Mouse (Mus musculus) thymus, postnatal 4 days (tissue): Measurements from ENCODE around the gene Plekha5.

Source experiments
- DNase-seq: peaks from one replicate; pipeline ENCODE4 v3.0.0; 2021

Gene Plekha5

DNA sequence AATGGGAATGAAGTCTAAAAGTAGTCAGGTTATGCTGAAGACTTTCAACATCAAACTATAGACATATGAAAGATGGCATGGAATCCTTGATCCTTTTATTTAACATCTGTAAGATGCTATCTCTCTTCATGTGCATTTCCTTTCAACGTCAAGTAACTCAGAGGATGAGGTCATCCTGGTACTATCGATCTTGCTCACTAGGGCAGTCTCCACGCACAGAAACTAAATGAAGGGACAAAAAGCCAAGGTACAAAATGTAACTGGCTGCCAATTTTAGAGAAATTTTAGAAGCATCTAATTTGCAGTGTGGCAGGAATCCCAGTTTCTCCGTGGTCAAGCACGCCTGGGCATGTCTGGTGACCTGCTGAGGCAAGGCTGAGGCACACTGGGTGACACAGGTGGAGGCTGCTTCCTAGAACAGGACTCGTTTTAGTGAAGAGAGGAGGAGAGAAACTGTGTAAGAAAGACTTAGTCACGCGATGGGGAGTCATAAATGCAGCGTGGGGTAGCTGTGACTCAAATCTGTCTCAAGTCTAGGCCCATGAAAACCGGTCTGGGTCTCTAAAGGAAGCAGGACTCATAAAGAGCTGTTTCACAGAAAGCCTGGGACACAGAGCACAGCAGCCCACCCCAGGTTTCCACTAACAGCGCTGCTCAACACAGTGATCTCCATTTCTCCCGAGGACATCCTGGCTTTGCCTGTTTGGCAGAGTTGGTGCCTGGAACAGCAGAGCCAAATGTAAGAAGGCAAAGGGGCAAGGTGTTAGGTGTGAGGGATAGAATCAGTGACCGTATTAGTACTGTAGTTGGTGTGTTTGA lies 196.9 kb downstream of the Plekha5 start:
- DNase-seq = no peak

- DNase-seq = no peak
Measured at GRCm38 (mm10) chr6:140621622-140622021, 197.8 kb downstream of the Plekha5 start.

GRCm38 (mm10) chr6:140622391-140623225 lies 198.8 kb downstream of the Plekha5 start, which contains the start of gene Aebp2:
Gene Aebp2, plus strand, starts transcription at chr6:140622663.
- DNase-seq = peak; percentile 52

DNA sequence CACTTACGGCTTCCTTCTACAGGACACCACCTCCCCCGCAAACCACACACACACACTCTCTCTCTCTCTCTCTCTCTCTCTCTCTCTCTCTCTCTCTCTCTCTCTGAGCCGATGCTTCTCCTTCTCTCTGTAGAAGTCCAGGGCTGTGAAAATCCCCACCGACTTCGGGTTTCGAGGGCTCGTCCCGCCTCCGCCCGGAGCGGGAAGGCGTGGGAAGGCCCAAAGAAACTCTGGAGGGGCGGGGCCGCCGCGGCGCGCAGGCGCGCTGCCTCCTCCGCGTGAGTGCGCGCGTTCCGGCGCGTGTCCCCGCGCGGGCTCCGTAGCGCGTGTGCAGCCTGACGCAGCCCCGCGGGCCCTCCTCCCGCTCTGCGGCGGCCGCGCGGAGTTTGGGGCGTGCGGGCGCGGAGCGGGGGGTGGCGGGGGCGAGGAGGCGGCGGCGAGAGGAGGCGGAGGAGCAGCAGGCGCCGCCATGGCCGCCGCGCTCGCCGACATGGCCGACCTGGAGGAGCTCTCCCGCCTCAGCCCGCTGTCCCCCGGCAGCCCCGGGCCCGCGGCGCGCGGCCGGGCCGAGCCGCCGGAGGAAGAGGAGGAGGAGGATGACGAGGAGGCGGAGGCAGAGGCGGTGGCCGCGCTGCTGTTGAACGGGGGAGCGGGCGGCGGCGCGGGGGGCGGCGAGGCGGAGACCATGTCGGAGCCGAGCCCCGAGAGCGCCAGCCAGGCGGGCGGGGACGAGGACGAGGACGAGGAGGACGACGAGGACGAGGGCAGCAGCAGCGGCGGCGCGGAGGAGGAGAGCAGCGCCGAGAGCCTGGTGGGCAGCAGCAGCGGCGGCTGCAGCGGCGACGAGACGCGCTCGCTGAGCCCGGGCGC lies 199.6 kb downstream of the Plekha5 start:
- peak; percentile 96 for DNase-seq

DNA sequence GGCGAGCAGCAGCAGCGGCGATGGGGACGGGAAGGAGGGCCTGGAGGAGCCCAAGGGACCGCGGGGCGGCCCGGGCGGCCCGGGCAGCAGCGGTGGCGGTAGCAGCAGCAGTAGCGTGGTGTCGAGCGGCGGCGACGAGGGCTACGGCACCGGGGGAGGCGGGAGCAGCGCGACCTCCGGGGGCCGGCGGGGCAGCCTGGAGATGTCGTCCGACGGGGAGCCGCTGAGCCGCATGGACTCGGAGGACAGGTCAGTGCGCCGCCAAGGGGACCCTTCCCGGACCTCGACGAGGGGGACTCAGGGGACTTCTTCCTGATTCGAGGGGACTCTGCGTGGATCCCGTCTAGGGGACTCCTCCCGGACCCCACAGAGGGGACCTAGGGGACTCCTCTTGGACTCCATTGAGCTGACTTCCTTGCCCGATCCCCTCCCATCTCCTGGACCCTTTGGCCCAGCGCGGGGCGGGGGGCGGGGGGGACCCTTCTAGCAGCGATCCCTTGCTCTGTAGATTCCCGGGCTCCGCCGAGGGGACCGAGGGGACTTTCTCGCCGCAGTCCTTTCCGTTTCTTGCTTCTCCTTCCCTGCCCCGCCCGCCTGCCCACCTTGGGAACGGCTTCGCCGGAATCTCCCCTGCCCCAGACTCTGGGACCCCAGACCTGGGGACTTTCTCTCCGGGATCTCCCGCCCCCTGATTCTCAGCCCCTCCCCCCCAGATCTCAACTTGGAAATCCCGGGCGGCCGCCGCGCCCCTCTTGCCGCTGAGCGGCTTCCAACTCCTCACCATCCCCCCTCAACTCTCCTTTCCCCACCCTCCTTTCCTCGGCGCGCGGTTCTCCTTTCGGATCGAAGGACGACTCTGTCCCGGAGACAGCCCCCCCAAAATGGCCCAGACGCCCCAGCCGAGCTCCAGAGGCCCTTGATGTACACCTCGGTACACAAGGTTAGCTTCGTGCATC lies 200.5 kb downstream of the Plekha5 start:
- DNase-seq = peak; percentile 72

DNA sequence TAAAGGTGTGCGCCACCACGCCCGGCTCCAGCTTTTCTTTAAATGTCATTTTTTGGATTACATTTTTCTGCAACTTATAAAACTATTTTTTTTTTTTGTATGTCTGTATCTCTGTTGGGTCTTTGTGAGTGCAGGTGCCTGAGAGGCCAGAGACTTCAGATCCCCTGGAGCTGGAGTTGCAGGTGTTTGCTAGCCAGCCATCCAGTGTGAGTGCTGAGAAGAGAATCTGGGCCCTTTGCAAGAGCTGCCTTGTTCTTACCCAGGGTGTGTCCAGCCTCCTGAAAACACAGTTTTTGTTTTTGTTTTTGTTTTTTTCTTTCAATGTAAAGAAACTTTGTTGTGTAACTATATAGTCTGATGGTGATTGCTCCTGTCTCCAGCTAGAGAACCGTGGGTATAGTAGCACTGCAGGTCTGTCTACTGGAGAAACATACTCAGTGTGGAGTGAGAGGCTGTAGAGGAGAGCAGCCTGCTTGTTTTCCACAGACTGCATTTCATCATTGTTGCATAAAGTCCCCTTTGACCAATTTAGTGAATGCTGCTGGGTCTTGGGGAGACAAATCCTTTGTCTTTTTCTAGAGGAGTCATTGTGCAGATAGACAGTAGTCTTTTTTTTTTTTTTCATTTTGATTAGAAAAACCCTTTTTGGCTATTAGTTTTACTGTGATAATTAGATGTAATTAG lies 205.5 kb downstream of the Plekha5 start:
- DNase-seq = peak; percentile 49

DNA sequence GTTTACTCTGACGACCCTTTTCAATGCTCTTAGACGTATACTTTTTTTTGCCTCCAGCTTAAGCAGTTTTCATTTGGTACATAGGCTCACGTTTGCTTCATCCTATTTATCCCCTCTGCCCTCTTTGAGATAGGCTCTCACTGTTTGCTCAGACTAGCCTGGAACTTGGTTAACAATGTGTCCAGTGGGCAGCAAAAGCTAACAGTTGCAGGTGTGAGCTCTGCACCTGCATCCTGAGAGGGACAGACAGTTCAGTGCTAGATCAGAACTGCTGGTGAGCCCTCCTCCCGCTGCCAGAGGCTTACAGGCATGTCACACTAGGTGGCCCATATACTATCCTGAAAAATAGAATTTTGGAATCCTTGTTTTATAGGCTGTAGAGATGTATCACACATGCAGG lies 206.5 kb downstream of the Plekha5 start:
- DNase-seq = peak; percentile 57

DNA sequence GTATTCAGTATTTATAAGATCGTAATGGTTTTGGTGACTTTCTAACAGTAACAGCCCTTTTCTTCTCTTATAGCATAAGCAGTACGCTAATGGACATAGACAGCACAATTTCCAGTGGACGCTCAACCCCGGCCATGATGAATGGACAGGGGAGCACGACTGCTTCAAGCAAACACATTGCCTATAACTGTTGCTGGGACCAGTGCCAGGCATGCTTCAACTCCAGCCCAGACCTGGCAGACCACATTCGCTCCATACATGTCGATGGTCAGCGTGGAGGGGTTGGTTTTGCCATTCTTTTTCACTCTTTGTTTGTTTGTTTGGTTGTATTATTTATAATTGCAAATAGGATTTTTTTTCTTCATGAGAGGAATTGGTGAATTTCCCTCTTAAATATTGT lies 209.8 kb downstream of the Plekha5 start:
- no peak for DNase-seq

- DNase-seq = no peak
Measured at GRCm38 (mm10) chr6:140636290-140636689, 212.4 kb downstream of the Plekha5 start.

GRCm38 (mm10) chr6:140642010-140642409 lies 218.2 kb downstream of the Plekha5 start:
- no peak for DNase-seq

- DNase-seq = no peak
Measured at GRCm38 (mm10) chr6:140642655-140643054, 218.8 kb downstream of the Plekha5 start.

DNA sequence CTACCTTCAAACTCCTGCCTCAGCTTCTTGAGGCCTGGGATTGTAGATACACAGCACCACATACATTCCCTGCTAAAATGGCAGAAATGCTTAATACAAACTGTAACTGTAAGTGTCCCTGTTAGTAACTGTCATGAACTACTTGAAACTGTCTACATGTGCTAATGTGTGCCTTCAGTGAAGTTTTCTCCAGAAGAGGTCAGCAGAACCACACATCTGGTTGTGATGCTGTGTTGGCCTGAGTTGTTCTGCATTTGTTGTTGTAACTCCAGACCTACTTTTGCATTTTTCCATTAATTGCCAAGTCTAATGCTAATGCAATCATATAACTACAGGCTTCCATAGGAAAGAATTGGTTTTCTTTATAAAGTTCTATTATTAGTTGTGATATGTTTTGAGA lies 222.1 kb downstream of the Plekha5 start:
- no peak for DNase-seq
